Mouse (Mus musculus) limb, embryonic 14.5 days (tissue): ENCODE measurements at regions not wholly inside any gene's neighbourhood (a gene's known extent, or its start where the extent isn't known, plus 50 kb on each side); places are given as distances from the start of the nearest gene placed in this dataset.

ENCODE experiments used
- ATAC-seq: fragments of 200-750 bp; cut with Nextera tagmentation; 2 replicates; pipeline ENCODE4 v1.8.0; 2017; ENCODE audit warnings: low read depth, moderate number of reproducible peaks, moderate TSS enrichment; ENCODE audit not compliant: low FRiP score
- DNase-seq: peaks from one replicate; pipeline ENCODE4 v3.0.0-alpha.2; 2015; ENCODE audit warnings: low spot score
- H3K27ac ChIP-seq: fragments of 300-500 bp; sonication (generic); replicated peaks from 2 replicates; pipeline ENCODE4 v1.5.1; 2014; ENCODE audit warnings: low read depth, mild to moderate bottlenecking, low read length, moderate library complexity, mixed read lengths
- H3K27me3 ChIP-seq: fragments of 300-500 bp; sonication (generic); 2 replicates; pipeline ENCODE4 v1.6.1; 2014; ENCODE audit warnings: low read length, mixed read lengths; ENCODE audit not compliant: control insufficient read depth, insufficient read depth
- H3K36me3 ChIP-seq: fragments of 300-500 bp; sonication (generic); 2 replicates; pipeline ENCODE4 v1.6.1; 2014; ENCODE audit warnings: mild to moderate bottlenecking, low read length, moderate library complexity, mixed read lengths; ENCODE audit not compliant: control insufficient read depth, insufficient read depth
- H3K4me1 ChIP-seq: fragments of 300-500 bp; sonication (generic); 2 replicates; pipeline ENCODE4 v1.6.1; 2014; ENCODE audit warnings: antibody characterized with exemption, low read length, mixed read lengths; ENCODE audit not compliant: control insufficient read depth, insufficient read depth
- H3K4me2 ChIP-seq: fragments of 300-500 bp; sonication (generic); replicated peaks from 2 replicates; pipeline ENCODE4 v1.6.1; 2014; ENCODE audit warnings: low read depth, mild to moderate bottlenecking, low read length, moderate library complexity; ENCODE audit not compliant: severe bottlenecking
- H3K4me3 ChIP-seq: fragments of 300-500 bp; sonication (generic); replicated peaks from 2 replicates; pipeline ENCODE4 v1.5.1; 2014; ENCODE audit warnings: low read length
- H3K9ac ChIP-seq: fragments of 300-500 bp; sonication (generic); 2 replicates; pipeline ENCODE4 v1.6.1; 2014; ENCODE audit warnings: mild to moderate bottlenecking, low read depth, low read length, moderate library complexity; ENCODE audit not compliant: severe bottlenecking
- H3K9me3 ChIP-seq: fragments of 300-500 bp; sonication (generic); 2 replicates; pipeline ENCODE4 v1.6.1; 2016; ENCODE audit warnings: low read length; ENCODE audit not compliant: control insufficient read depth
- POLR2A ChIP-seq: fragments of 200-500 bp; IDR thresholded peaks from 2 replicates; pipeline ENCODE4 v1.8.0; 2012; ENCODE audit warnings: inconsistent platforms, mild to moderate bottlenecking, moderate library complexity, borderline replicate concordance; ENCODE audit not compliant: insufficient read depth, insufficient read length; ENCODE audit errors: extremely low read depth
- WGBS: fragments of 180-500 bp; shearing (Covaris S2); extraction: QIAGEN DNeasy Blood & Tissue Kit; methylation state at CpG from one replicate; pipeline ENCODE4 v1.1.7; 2014; 5-methylcytosine and 5-hydroxymethylcytosine counted together

- ATAC-seq: no peak
- no peak overlapping the region for H3K4me3 ChIP-seq
Observed at GRCm38 (mm10) chr4:40400089-40400488, 71.9 kb upstream of the Tmem215 start.

GRCm38 (mm10) chr4:40390183-40390582 is 81.8 kb upstream of the Tmem215 start:
- DNase-seq: no peak
- Histone ChIP-seq H3K36me3 (no peaks in the 10 kb centered on the region), H3K9ac (no peak overlapping the region), H3K27ac (no peak overlapping the region), H3K4me2 (no peak overlapping the region), H3K4me1 (no peaks in the 10 kb centered on the region), H3K27me3 (no peaks in the 10 kb centered on the region), H3K4me3 (no peak overlapping the region), H3K9me3 (no peaks in the 10 kb centered on the region)
- no peak for TF ChIP-seq POLR2A
- ATAC-seq: no peak
- WGBS: 95% methylated on average over 1 of the region's 1 CpGs

More at GRCm38 (mm10) chr4:40400089-40400488, 71.9 kb upstream of the Tmem215 start:
- Histone ChIP-seq H3K4me1 (no peaks in the 10 kb centered on the region), H3K27me3 (no peaks in the 10 kb centered on the region), H3K4me2 (no peak overlapping the region), H3K9me3 (no peaks in the 10 kb centered on the region), H3K27ac (no peak overlapping the region), H3K9ac (no peak overlapping the region), H3K36me3 (no peaks in the 10 kb centered on the region)
- no peak for DNase-seq
- TF ChIP-seq POLR2A: no peak

- ATAC-seq (no peak), DNase-seq (no peak)
- Histone ChIP-seq H3K4me3 (no peak overlapping the region), H3K36me3 (no peaks in the 10 kb centered on the region), H3K27me3 (no peaks in the 10 kb centered on the region), H3K27ac (no peak overlapping the region), H3K4me2 (no peak overlapping the region), H3K9ac (no peak overlapping the region), H3K9me3 (no peaks in the 10 kb centered on the region), H3K4me1 (no peaks in the 10 kb centered on the region)
- TF ChIP-seq POLR2A: no peak
- 79% methylated on average over 9 of the region's 9 CpGs for WGBS
Observed at GRCm38 (mm10) chr4:40385284-40385683, 86.7 kb upstream of the Tmem215 start.

- H3K27me3 ChIP-seq: no peaks in the 10 kb centered on the region
- H3K4me3 ChIP-seq: no peak overlapping the region
- DNase-seq (no peak), ATAC-seq (no peak)
- no peaks in the 10 kb centered on the region for H3K9me3 ChIP-seq
- H3K27ac ChIP-seq: no peak overlapping the region
- no peaks in the 10 kb centered on the region for H3K36me3 ChIP-seq
- no peak overlapping the region for H3K9ac ChIP-seq
- H3K4me2 ChIP-seq: no peak overlapping the region
- H3K4me1 ChIP-seq: no peaks in the 10 kb centered on the region
- WGBS: 86% methylated on average over 3 of the region's 3 CpGs
- no peak for TF ChIP-seq POLR2A
Observed at GRCm38 (mm10) chr4:40384704-40385103, 87.3 kb upstream of the Tmem215 start.

- no peak for TF ChIP-seq POLR2A
- no peak overlapping the region for H3K4me2 ChIP-seq
- H3K9ac ChIP-seq: no peak overlapping the region
- no peaks in the 10 kb centered on the region for H3K4me1 ChIP-seq
- H3K9me3 ChIP-seq: no peaks in the 10 kb centered on the region
- no peak for ATAC-seq
- 76% methylated on average over 8 of the region's 8 CpGs for WGBS
- no peaks in the 10 kb centered on the region for H3K27me3 ChIP-seq
- no peaks in the 10 kb centered on the region for H3K36me3 ChIP-seq
- DNase-seq: no peak
- no peak overlapping the region for H3K27ac ChIP-seq
- no peak overlapping the region for H3K4me3 ChIP-seq
Observed at GRCm38 (mm10) chr4:40380309-40380708, 91.7 kb upstream of the Tmem215 start.
